Mouse (Mus musculus): Measurements from ENCODE around the gene Slc39a5.

DNA sequence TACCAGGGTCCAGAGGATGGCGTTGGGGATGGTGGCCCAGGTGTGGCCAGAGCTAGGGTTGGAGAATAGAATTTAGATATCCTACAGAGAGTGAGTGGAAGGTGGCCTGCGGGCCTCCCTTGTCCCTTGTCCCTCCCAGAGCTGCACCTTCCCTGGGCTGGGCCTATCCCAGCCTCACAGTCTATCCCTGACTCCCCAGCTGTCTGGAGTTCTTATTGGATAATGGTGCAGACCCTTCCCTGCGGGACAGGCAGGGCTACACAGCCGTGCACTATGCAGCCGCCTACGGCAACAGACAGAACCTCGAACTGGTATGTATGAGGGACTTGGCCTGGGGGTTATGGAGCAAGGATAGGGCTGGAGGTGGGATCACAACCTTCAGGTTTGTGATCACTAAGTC is 15.1 kb downstream of the Slc39a5 start:
- TF ChIP-seq CTCF (IDR thresholded peaks at IDR 0.05; ENCODE audit: insufficient read depth, low read depth, low read length) (no peak), POLR2A (IDR thresholded peaks at IDR 0.05; ENCODE audit: insufficient read depth, low read depth, low read length) (no peak)
